ENCODE assay signal across 17 mouse cellular contexts in genomic region chr8:90013755-90014154, GRCm38 (mm10).
DNase-seq lines count a peak whose midpoint lies in the region; ATAC-seq lines count a peak whose summit lies in the region.
"Had no signal": no experiment of that assay in that cellular context is flagged by ENCODE, and none has a peak within 500 bp of the region (broad histone marks: within the 10 kb centered on the region; RNA-seq: fewer than 3 reads in every experiment).

No protein-coding gene starts in this region.

- no peaks in the 10 kb centered on the region for H3K27me3 ChIP-seq in lung, embryonic 15.5 days
- H3K27me3 ChIP-seq in heart, embryonic 13.5 days (replicated peaks), result no peaks in the 10 kb centered on the region
- H3K27me3 ChIP-seq: forebrain, embryonic 12.5 days; limb, embryonic 12.5 days; liver, embryonic 13.5 days had no signal

- H3K4me3 ChIP-seq in lung, embryonic 15.5 days, result no peak overlapping the region
- H3K4me3 ChIP-seq in heart, embryonic 13.5 days, result no peak overlapping the region
- H3K4me3 ChIP-seq: forebrain, embryonic 12.5 days; limb, embryonic 12.5 days; liver, embryonic 13.5 days had no signal

- H3K4me2 ChIP-seq in lung, embryonic 15.5 days, result no peak overlapping the region
- H3K4me2 ChIP-seq in heart, embryonic 13.5 days, result no peak overlapping the region
- H3K4me2 ChIP-seq: forebrain, embryonic 12.5 days; limb, embryonic 12.5 days; liver, embryonic 13.5 days; midbrain, embryonic 11.5 days had no signal

- no peak overlapping the region for H3K27ac ChIP-seq in lung, embryonic 15.5 days
- H3K27ac ChIP-seq in heart, embryonic 13.5 days (replicated peaks), result peak overlapping the region; percentile 95
- H3K27ac ChIP-seq: forebrain, embryonic 12.5 days; limb, embryonic 12.5 days; liver, embryonic 13.5 days had no signal

- H3K36me3 ChIP-seq in lung, embryonic 15.5 days, result no peaks in the 10 kb centered on the region
- H3K36me3 ChIP-seq in heart, embryonic 13.5 days, result no peaks in the 10 kb centered on the region
- H3K36me3 ChIP-seq: forebrain, embryonic 12.5 days; limb, embryonic 12.5 days; liver, embryonic 13.5 days had no signal

- ATAC-seq in lung, embryonic 15.5 days (ENCODE audit: borderline replicate concordance, extremely low read depth, low FRiP score, low TSS enrichment), result peak; percentile 49; the same call in 1 of the 2 replicates
- peak; percentile 84; the same call in 1 of the 2 replicates for ATAC-seq in heart, embryonic 13.5 days (ENCODE audit: extremely low read depth, insufficient number of reproducible peaks, low FRiP score, low TSS enrichment)

- no peak overlapping the region for H3K9ac ChIP-seq in lung, embryonic 15.5 days
- peak overlapping the region; percentile 62; the same call in 1 of the 2 replicates for H3K9ac ChIP-seq in heart, embryonic 13.5 days
- H3K9ac ChIP-seq: forebrain, embryonic 12.5 days; limb, embryonic 12.5 days; liver, embryonic 13.5 days had no signal

- no peaks in the 10 kb centered on the region for H3K4me1 ChIP-seq in lung, embryonic 15.5 days
- H3K4me1 ChIP-seq in heart, embryonic 13.5 days, result peaks cover 39% of the 10 kb centered on the region
- H3K4me1 ChIP-seq: forebrain, embryonic 12.5 days; limb, embryonic 12.5 days; liver, embryonic 13.5 days had no signal

- DNase-seq in lung, postnatal 14 days, result no peak
- peak; percentile 37 to 57 for DNase-seq in heart, adult 9 months (ENCODE audit: low spot score in 2 of 2)
- peak; percentile 53 for DNase-seq in heart, postnatal 4 days
- no peak for DNase-seq in urinary bladder, postnatal 25 days (ENCODE audit: low spot score)
- DNase-seq in layer of hippocampus, adult 9-11 months, result no peak
- DNase-seq: adrenal gland, adult 2 months; cerebellum, adult 2 months; gastrocnemius, postnatal 25 days; liver, embryonic 13.5 days; retina, postnatal 1 day; right cerebral cortex, postnatal 4 days; thymus, adult 2 months had no signal

- no peaks in the 10 kb centered on the region for H3K9me3 ChIP-seq in lung, embryonic 15.5 days
- H3K9me3 ChIP-seq in heart, embryonic 13.5 days, result no peaks in the 10 kb centered on the region
- H3K9me3 ChIP-seq: forebrain, embryonic 12.5 days; limb, embryonic 12.5 days; liver, embryonic 13.5 days had no signal

- WGBS in lung, embryonic 15.5 days, result 35% methylated on average over 2 of the region's 2 CpGs
- WGBS in heart, embryonic 13.5 days, result 16% methylated on average over 2 of the region's 2 CpGs

Comparison
In these comparisons a context has a peak if more than half of its experiments do, and no peak if none do; other contexts are left out.
1. DNase-seq: peak in heart, adult 9 months (2 of 2) and heart, postnatal 4 days (single experiment); none in lung, postnatal 14 days (single experiment), urinary bladder, postnatal 25 days (single experiment) and layer of hippocampus, adult 9-11 months (single experiment).